In the genomic region with DNA sequence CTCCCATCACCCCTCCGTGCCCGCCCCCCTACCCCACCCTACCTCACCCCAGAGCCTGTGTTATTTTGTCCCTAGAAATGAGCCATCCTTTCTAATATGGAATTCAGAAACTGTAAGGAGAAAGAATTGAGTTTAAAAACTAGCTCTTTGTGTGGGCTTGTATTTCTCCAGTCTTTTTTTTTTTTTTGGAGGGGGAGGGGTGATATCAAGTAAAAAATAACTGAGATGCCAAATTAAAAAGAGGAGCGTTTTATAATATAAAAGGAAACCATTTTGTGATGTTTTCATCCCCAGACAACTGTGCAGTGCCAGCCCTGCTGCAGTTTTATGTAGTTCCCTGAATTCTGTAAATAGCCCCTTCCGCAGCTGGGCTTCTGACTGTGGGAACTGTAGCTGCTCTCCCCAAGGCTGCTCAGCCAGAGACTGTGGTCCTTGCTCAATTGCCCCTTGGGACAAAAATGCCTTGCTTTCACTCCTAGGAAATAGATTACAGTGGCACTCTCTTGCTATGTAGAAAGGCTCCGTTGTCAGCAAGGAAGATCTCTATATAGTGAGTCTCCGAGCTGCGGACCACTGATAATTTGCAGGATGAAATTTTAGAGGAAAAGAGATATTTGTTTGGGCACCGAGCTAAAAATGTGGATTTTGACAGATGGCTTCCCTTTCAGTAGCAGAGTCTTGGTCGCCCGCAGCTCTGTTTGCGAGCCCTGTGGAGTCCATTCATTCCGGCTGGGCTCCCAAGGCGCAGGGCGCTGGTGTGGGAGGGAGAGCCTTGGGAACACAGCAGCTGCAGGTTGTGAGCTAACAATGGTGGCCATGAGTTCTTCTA, we compare ENCODE assay signal across 10 mouse cellular contexts. TPM values are rescaled to one million over a fixed set of nuclear protein-coding genes. Genes with fewer than 3 reads are reported as not detected.
A peak's percentile ranks its signal among the peaks of the same experiment; 100 is the strongest.
DNase-seq lines count a peak whose midpoint lies in the region; ATAC-seq and TF ChIP-seq lines count a peak whose summit lies in the region.
"Had no signal": no experiment of that assay in that cellular context is flagged by ENCODE, and none has a peak within 500 bp of the region (broad histone marks: within the 10 kb centered on the region; RNA-seq: fewer than 3 reads in every experiment).

No protein-coding gene starts in this region.

- peak; percentile 45; the same call in 1 of the 2 replicates for TF ChIP-seq POLR2A in cortical plate, adult 2 months (IDR thresholded peaks at IDR 0.05; ENCODE audit: extremely low read depth, insufficient read depth, low read length)

- H3K4me3 ChIP-seq in cortical plate, adult 2 months (ENCODE audit: insufficient read depth, low read length): peak overlapping the region; percentile 66; the same call in 1 of the 2 replicates
- H3K4me3 ChIP-seq in heart, embryonic 16.5 days (ENCODE audit: low read length): no peak overlapping the region
- no peak overlapping the region for H3K4me3 ChIP-seq in liver, embryonic 13.5 days (replicated peaks)
- H3K4me3 ChIP-seq in stomach, embryonic 15.5 days (replicated peaks): no peak overlapping the region

- intact Hi-C loops in left cerebral cortex, postnatal 10 days (cut with DNase I): loop anchor here (2.0 kb wide), 1 partner anchor 16 kb away; no protein-coding TSS in a partner anchor

- H3K9ac ChIP-seq in heart, embryonic 16.5 days (ENCODE audit: low read length): peak overlapping the region; percentile 31; the same call in 1 of the 2 replicates
- 0 out of 2 replicates have a peak overlapping the region, but pooled peaks have one; percentile 33 for H3K9ac ChIP-seq in liver, embryonic 13.5 days
- H3K9ac ChIP-seq in stomach, embryonic 15.5 days: no peak overlapping the region

- no peak for ATAC-seq in heart, embryonic 16.5 days (replicated peaks; ENCODE audit: extremely low read depth, insufficient read depth, low FRiP score)
- ATAC-seq in liver, embryonic 13.5 days (ENCODE audit: low read depth): no peak
- ATAC-seq in stomach, embryonic 15.5 days (ENCODE audit: insufficient read depth, low FRiP score, low read depth): no peak

- 47% methylated on average over 14 of the region's 14 CpGs for WGBS in heart, embryonic 16.5 days
- 42% methylated on average over 14 of the region's 14 CpGs for WGBS in liver, embryonic 13.5 days (ENCODE audit: insufficient replicate concordance)
- WGBS in stomach, embryonic 15.5 days: 33% methylated on average over 14 of the region's 14 CpGs

- H3K9me3 ChIP-seq in heart, embryonic 16.5 days (replicated peaks; ENCODE audit: control insufficient read depth, low read length): no peaks in the 10 kb centered on the region
- H3K9me3 ChIP-seq in liver, embryonic 13.5 days (replicated peaks): no peaks in the 10 kb centered on the region
- no peaks in the 10 kb centered on the region for H3K9me3 ChIP-seq in stomach, embryonic 15.5 days

- no peaks in the 10 kb centered on the region for H3K27me3 ChIP-seq in heart, embryonic 16.5 days (ENCODE audit: control insufficient read depth, insufficient read depth, low read length)
- peaks cover 20% of the 10 kb centered on the region for H3K27me3 ChIP-seq in liver, embryonic 13.5 days
- no peaks in the 10 kb centered on the region for H3K27me3 ChIP-seq in stomach, embryonic 15.5 days (replicated peaks)

- H3K4me2 ChIP-seq in heart, embryonic 16.5 days (ENCODE audit: low read depth, low read length): peak overlapping the region; percentile 37
- peak overlapping the region; percentile 3 for H3K4me2 ChIP-seq in liver, embryonic 13.5 days
- peak overlapping the region; percentile 32; the same call in 1 of the 2 replicates for H3K4me2 ChIP-seq in stomach, embryonic 15.5 days

- 0 out of 2 replicates have a peak, but pooled peaks cover under 1% of the 10 kb centered on the region for H3K36me3 ChIP-seq in heart, embryonic 16.5 days (ENCODE audit: control insufficient read depth, insufficient read depth)
- no peaks in the 10 kb centered on the region for H3K36me3 ChIP-seq in liver, embryonic 13.5 days
- no peaks in the 10 kb centered on the region for H3K36me3 ChIP-seq in stomach, embryonic 15.5 days

- TF ChIP-seq CTCF in cortical plate, adult 2 months (IDR thresholded peaks at IDR 0.05; ENCODE audit: extremely low read depth, insufficient read depth, low read length): no peak

- peak; percentile 65 to 71 for DNase-seq in left cerebral cortex, postnatal 10 days (ENCODE audit: extremely low spot score in 1 of 2, low spot score in 2 of 2)
- no peak for DNase-seq in left cerebral cortex, adult 11 months (ENCODE audit: low spot score)
- no peak for DNase-seq in liver, embryonic 13.5 days
- no peak for DNase-seq in lung, postnatal 10 days
- DNase-seq in kidney, postnatal 14 days: no peak

- peak overlapping the region; percentile 96 for H3K27ac ChIP-seq in cortical plate, adult 2 months (ENCODE audit: insufficient read depth, low read length)
- H3K27ac ChIP-seq in heart, embryonic 16.5 days (ENCODE audit: low read length): peak overlapping the region; percentile 57
- H3K27ac ChIP-seq in liver, embryonic 13.5 days: no peak overlapping the region
- H3K27ac ChIP-seq in stomach, embryonic 15.5 days: peak overlapping the region; percentile 78

- peaks cover 2% of the 10 kb centered on the region; the same call in 1 of the 2 replicates for H3K4me1 ChIP-seq in cortical plate, adult 2 months (ENCODE audit: control insufficient read depth, insufficient read depth, low read length)
- peaks cover 7% of the 10 kb centered on the region for H3K4me1 ChIP-seq in heart, embryonic 16.5 days (ENCODE audit: control insufficient read depth, insufficient read depth, low read length)
- peaks cover 34% of the 10 kb centered on the region for H3K4me1 ChIP-seq in liver, embryonic 13.5 days (replicated peaks)
- H3K4me1 ChIP-seq in stomach, embryonic 15.5 days: peaks cover 5% of the 10 kb centered on the region; the same call in 1 of the 2 replicates

RNA-seq across cellular contexts. Expression of gene Tuba1a, which starts 1.1 kb away (rescaled TPM):
- total RNA-seq in left cerebral cortex, postnatal 10 days (2021): 1,000 to 10,000 TPM; 4,375 to 4,691 TPM
- polyA plus RNA-seq in cortical plate, adult 2 months (2012; rRNA removed): 1,321 and 1,512 TPM in 2 replicates
- 727 and 789 TPM in 2 replicates for polyA plus RNA-seq in heart, embryonic 16.5 days (2015; fragmentation: Nextera tagmentation; extraction: Ambion mirVana)
- 109 TPM in 2 replicates for polyA plus RNA-seq in liver, embryonic 13.5 days (2015; fragmentation: Nextera tagmentation; extraction: Ambion mirVana)
- 915 and 964 TPM in 2 replicates for polyA plus RNA-seq in stomach, embryonic 15.5 days (2015; fragmentation: Nextera tagmentation; extraction: Ambion mirVana)

RNA-seq across cellular contexts. Expression of gene Gm49450, which starts 1.3 kb away (rescaled TPM):
- total RNA-seq in left cerebral cortex, postnatal 10 days (2021): not detected
- polyA plus RNA-seq in cortical plate, adult 2 months (2012; rRNA removed): 0.35 and 0.55 TPM in 2 replicates
- not detected in 2 replicates for polyA plus RNA-seq in heart, embryonic 16.5 days (2015; fragmentation: Nextera tagmentation; extraction: Ambion mirVana)
- not detected in 2 replicates for polyA plus RNA-seq in liver, embryonic 13.5 days (2015; fragmentation: Nextera tagmentation; extraction: Ambion mirVana)
- not detected in 2 replicates for polyA plus RNA-seq in stomach, embryonic 15.5 days (2015; fragmentation: Nextera tagmentation; extraction: Ambion mirVana)
- total RNA-seq: adrenal gland, postnatal 36 days; layer of hippocampus, adult 18-20 months had no signal

RNA-seq across cellular contexts. Expression of gene Tuba1b, which starts 20.3 kb away (rescaled TPM):
- total RNA-seq in left cerebral cortex, postnatal 10 days (2021): 1,000 to 10,000 TPM in 1 of 2 experiments, 100 to 1,000 TPM in 1; 986 to 1,032 TPM
- 1,160 and 1,231 TPM in 2 replicates for polyA plus RNA-seq in cortical plate, adult 2 months (2012; rRNA removed)
- 1,504 and 1,594 TPM in 2 replicates for polyA plus RNA-seq in heart, embryonic 16.5 days (2015; fragmentation: Nextera tagmentation; extraction: Ambion mirVana)
- polyA plus RNA-seq in liver, embryonic 13.5 days (2015; fragmentation: Nextera tagmentation; extraction: Ambion mirVana): 1,202 and 1,287 TPM in 2 replicates
- polyA plus RNA-seq in stomach, embryonic 15.5 days (2015; fragmentation: Nextera tagmentation; extraction: Ambion mirVana): 1,197 and 1,299 TPM in 2 replicates

RNA-seq across cellular contexts. Expression of gene Lmbr1l, which starts 36.6 kb away (rescaled TPM):
- 10 to 100 TPM; 15.4 to 21.6 TPM for total RNA-seq in left cerebral cortex, postnatal 10 days (2021)
- polyA plus RNA-seq in cortical plate, adult 2 months (2012; rRNA removed): 24.7 and 27.1 TPM in 2 replicates
- polyA plus RNA-seq in heart, embryonic 16.5 days (2015; fragmentation: Nextera tagmentation; extraction: Ambion mirVana): 13.3 and 13.9 TPM in 2 replicates
- polyA plus RNA-seq in liver, embryonic 13.5 days (2015; fragmentation: Nextera tagmentation; extraction: Ambion mirVana): 3.2 and 3.9 TPM in 2 replicates
- polyA plus RNA-seq in stomach, embryonic 15.5 days (2015; fragmentation: Nextera tagmentation; extraction: Ambion mirVana): 14.5 TPM in 2 replicates

RNA-seq across cellular contexts. Expression of gene Dhh, which starts 56.3 kb away (rescaled TPM):
- total RNA-seq in left cerebral cortex, postnatal 10 days (2021): under 1 TPM; 0.16 to 0.47 TPM
- 0.25 and 0.28 TPM in 2 replicates for polyA plus RNA-seq in cortical plate, adult 2 months (2012; rRNA removed)
- polyA plus RNA-seq in heart, embryonic 16.5 days (2015; fragmentation: Nextera tagmentation; extraction: Ambion mirVana): 2.0 and 2.5 TPM in 2 replicates
- 0.12 and 0.16 TPM in 2 replicates for polyA plus RNA-seq in liver, embryonic 13.5 days (2015; fragmentation: Nextera tagmentation; extraction: Ambion mirVana)
- polyA plus RNA-seq in stomach, embryonic 15.5 days (2015; fragmentation: Nextera tagmentation; extraction: Ambion mirVana): 0.71 and 1.0 TPM in 2 replicates

Comparison
In these comparisons a context has a peak if more than half of its experiments do, and no peak if none do; other contexts are left out.
1. DNase-seq: peak in left cerebral cortex, postnatal 10 days (2 of 2); none in left cerebral cortex, adult 11 months (single experiment), liver, embryonic 13.5 days (single experiment), lung, postnatal 10 days (single experiment) and kidney, postnatal 14 days (single experiment).
2. Peak in every context shown above with its lines, with median percentiles within 50 percentile points of each other: H3K4me2 ChIP-seq.